Mouse (Mus musculus) thymus, postnatal 36 days (tissue): Measurements from ENCODE around the gene Sh2b2.

Source experiments
- DNase-seq, 2 experiments: peaks; one replicate each; pipeline ENCODE4 v3.0.0; 2022; ENCODE audit warnings: mixed read lengths in 2 of 2

Gene Sh2b2

DNA sequence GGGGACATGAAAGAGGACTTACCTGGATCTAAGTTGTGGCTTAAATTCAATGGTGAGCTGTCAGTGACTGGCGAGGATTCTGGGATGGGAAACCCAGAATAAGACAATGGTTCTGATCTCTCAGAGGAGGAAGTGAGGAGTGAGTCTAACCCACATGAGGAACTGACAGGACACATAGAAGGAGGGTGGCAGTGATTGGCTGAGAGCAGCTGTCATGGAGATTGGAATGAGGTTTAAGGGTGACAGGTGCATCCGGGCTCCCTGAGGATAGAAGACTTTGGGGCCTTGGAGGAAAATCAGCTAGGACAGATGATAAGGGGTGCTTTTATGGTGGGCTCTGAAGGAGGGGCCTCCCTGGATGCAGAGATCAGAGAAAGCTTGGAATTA lies at the start of gene Sh2b2:
Sh2b2 (minus strand) TSS at position 105 of the 387 bp plus-strand sequence.
- DNase-seq: no peak

- no peak for DNase-seq
Measured at GRCm38 (mm10) chr5:136292971-136293418, 46.6 kb upstream of the Sh2b2 start.

DNA sequence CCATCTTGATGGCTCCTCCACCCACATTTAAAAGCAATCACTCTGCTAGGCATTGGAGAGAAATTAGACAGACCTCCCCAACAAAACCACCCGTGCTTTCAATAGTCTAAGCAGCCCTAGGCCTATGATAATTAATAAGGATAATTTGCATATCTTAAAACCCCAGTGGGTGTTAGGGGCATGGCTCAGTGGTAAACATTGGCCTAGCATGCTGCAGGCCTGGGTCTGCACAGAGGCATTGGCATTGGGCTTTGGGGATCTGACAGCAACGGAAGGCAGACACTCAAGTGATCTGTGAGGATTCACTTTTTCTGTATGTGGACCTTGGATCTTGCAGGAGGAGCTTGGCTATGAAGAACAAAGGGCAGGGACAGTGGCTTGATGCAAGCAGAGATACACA lies 46.0 kb upstream of the Sh2b2 start:
- no peak for DNase-seq

DNA sequence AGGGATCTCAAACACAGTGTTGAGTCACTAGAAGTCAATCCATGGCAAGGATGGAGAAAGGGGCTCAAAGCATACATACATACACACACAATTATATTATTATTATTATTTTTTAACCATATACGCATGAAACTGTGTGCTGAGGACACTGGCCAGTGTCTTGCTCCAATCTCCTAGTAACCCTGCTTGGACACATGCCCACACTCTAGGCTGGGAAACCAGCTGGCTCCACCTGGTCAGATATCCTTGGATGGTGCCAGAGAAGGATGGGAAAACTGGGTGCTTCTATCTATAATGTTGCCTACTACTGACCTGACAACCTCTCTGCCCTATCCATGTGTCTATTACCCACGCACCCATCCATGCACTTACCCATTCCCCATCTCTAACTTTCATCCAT lies 45.2 kb upstream of the Sh2b2 start:
- no peak for DNase-seq

- DNase-seq: no peak
Measured at GRCm38 (mm10) chr5:136289776-136290175, 43.4 kb upstream of the Sh2b2 start.

DNA sequence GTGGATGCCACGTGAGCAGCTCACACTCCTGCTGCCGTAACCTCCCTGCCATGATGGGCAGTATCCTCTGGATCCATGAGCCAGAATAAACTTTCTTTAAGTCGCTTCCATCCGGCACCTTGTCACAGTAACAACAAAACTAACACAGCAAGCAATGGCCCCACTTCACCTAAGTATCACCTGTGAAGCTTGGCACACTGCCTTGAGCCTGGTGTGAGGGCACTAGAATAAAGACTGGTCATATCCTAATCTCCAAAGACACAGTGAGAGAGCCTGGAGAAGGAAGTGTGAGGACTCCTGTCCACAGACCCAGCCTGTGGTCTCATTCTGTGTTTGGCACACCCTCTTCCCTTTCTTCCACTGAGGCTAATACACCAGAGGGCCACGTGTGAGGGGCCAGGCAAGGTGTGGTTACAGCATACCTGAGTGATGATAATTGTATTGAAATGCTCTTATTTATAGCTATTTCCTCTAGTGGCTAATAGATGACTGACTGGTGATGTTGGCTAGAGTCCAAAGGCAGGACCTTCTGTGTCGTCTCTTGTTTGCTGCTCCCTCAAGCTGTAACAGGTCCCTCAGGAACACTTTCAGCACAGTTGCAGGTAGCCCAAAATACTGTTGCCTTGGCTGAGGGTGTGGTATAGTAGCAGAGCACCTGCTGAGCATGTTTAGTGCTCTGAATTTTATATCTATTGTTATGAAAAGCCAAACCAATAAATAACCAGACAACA lies 42.2 kb upstream of the Sh2b2 start:
- DNase-seq: no peak

DNA sequence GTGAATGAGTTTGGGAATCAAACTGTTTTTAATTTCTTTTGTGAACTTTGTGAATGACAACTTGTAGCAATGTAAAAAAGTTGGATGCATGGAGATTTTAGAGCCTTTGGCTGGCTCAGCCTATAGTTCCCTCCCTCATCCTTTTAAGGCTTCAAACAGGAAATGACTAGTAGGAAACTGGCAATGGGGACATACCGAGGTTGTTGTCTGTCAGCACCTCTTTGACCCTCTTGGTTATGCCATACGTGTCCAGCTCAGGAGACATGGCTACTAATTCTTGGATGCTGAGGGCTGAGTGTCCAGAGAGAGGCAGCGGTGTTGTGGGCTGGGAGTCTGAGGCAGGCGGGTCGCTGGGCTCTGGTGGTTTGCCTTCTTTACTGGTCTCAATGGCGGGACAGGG lies 40.2 kb upstream of the Sh2b2 start:
- DNase-seq: no peak

- DNase-seq: no peak
Measured at GRCm38 (mm10) chr5:136285106-136285505, 38.8 kb upstream of the Sh2b2 start.

- no peak for DNase-seq
Measured at GRCm38 (mm10) chr5:136281351-136281750, 35.0 kb upstream of the Sh2b2 start.

DNA sequence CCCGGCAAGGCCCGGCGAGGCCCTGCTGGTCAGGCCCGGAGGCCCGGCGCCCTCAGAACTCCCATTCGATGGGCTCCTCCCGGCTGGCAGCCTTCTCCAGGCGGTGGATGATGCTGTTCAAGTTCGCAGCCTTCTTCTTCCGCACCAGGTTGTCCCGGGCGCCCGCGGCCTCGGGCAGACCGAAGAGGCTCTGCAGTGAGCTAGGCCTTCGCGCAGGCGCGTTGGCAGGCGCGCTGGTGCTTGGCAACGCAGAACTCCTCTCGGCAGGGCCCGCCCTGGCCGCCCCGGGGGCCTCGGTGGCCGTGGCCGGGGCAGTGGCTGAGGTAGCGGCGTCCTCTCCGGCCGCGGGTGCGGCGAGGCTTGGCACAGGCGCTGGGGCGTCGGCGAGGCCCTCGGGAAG lies 28.4 kb upstream of the Sh2b2 start:
- no peak for DNase-seq

DNA sequence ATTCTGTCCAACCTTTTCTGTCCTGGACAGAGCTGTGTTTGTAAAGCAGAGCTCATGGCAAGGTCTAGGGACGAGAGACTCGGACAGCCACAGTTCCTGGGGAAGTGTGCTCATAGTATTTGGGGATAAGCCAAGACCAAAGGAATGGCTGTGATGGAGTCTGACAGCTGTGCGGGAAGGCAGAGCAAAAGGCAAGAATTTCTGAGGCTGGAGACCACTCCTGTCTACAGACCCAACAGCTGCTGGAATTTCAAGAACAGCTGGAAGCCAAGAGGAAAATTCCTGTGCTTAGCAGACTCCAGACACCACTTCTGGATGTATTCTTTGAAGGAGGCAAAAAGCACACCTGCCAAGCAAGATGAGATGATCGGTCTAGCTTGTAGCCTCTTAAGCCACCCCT lies 23.6 kb upstream of the Sh2b2 start:
- no peak for DNase-seq

DNA sequence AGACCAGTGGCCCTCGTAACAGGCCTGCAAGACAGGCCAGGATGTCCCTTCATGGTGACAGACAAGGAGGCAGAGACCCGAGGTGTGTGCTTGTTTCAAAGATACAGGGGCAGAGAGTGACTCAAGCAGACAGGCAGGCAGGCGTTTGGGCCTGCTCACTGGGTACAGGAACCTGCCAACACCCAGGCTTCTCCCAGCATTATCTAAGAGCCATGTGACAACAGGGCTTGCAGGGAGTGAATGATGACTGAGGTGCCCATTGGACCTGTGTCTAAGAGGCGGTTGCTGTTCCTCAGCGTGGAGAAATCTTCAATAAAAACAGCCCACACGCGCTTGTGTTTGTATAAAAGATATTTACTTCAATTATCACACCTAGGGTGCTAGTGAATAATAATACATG lies 19.7 kb upstream of the Sh2b2 start:
- DNase-seq: no peak

DNA sequence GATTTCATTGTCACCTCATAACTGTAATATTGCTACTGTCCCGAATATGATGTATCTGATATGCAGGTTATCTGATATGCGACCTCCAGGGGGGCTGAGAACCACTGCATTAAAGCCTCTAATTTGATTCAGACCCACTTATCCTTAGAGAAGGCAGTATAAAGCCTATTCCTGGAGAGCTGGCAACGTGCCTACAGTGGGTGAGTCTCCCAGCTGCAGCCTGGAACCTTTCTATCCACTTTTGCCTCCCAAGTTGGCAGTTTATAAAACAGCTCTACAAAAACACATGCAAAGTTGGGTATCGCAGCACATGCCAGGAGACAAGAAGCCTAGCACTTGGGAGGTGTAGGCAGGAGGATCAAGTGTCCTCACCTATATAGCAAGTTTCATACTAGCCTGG lies 17.0 kb upstream of the Sh2b2 start:
- no peak for DNase-seq

DNA sequence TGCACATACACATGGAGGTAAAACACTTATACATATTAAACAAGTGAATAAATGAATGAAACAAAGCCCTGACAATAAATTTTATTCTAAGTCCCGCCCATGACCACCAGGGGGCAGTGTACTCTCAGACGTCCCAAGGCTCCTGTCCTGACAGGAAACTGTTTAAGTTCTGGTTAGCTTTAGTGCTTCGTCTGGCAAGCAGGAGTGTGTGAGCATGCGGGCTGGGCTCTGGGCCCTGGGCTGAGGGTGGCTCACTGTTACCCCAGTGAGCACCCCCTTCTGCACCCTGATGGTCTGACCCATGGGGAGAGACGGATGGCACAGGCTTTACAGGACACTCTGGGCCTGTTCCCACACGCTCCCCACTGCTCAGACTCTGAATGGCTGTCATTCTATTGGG lies 12.6 kb upstream of the Sh2b2 start:
- DNase-seq: peak; percentile 61 to 65

DNA sequence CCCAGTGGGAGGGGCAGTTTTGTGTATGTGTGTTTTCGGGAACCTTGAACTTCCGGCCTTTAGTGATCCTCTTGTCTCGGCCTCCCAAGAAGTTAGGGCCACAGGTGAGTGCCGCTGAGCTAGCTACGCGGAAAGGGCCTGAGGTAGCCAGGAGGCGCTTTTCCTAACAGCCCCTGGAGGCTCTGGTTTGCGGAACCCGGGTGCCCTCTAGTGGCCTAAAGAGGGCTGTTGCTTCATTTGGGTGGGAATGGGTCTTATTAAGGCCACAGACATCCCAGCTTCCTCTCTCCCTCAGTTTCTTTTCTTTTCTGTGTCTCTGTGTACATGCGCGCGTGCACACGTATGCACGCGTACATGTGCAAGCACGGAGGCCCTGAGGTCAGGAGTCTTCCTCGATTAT lies 6.5 kb upstream of the Sh2b2 start:
- peak; percentile 69 to 73 for DNase-seq

DNA sequence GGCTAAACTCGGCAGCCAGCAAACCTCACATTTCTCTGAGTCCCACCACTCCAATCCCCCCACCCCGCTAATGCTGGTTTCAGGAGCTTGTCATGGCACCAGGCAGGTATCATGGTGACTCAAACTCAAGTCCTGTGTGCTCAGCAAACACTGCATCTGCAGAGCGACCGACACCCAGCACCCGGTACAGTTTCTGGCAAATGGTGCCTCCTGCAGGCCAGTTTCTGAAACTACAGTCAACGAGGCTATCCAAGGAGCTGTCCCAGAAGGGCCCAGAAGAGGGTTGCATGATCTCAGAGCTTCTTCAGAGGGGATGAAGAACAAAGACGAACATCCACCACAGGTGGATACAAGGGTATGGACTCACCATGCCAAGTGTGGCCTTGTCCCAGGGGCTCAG lies 4.6 kb upstream of the Sh2b2 start:
- peak; percentile 35 to 41 for DNase-seq

DNA sequence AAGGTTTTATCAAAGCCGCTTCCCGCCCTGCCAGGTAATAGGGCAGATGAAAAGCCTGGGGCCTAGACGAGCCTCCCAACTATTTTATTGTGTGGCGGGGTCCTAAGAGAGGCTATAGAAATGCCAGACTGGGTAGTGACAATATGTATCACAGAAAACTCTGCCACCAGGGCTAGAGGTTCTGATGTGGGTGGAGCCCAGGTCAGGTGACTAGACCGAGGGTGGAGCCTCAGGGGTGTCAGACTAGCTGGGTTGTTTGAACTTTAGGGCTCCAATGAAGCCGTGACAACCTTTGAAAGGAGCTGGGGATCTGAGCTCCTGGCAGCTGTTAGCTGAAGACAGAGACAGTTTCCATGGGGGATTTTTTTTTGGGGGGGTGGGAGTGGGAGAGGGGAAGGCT lies 2.1 kb upstream of the Sh2b2 start:
- DNase-seq: no peak

DNA sequence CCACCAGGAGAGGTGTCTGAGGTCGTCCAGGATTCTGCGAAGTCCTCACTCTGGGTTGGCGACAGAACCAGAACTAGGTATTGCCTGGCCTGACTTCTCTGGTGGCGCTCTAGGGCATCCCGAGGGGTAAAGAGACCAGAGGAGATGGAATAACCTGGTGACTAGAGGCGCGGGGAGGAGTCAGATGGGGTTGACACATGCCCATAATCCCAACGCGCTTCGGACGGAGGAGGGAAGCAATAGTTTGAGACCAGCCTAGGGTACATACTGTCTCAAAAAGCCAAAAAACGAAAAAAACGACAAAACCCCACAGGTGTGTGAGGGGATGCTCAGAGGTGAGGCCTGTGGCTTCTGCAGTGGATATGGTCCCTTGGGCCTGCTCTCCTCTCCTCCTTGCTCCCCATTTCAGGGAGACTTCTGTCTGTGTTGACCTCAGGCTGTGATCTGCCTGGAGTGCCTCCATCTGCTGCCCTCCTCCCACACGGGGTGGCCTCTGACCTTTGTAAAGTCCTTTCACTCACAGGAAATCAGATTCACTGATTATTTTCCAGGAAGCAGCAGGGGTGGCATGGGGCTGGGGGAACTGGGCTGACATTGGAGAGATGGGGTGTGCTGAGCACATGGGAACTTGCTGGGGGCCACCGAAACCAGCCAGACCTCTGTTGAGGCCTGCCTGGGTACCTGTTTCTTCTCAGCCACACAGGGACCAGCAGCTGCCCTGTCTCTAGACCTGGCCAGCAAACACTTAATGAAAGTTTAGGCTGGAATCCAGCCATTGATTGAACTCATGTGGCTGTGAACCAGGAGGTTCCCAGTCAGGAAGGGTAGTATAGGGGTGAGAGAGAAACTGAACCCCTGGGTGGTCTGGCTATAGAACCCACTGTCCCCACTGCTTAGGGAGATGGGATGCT lies 560 bp downstream of the Sh2b2 start:
- DNase-seq: no peak

DNA sequence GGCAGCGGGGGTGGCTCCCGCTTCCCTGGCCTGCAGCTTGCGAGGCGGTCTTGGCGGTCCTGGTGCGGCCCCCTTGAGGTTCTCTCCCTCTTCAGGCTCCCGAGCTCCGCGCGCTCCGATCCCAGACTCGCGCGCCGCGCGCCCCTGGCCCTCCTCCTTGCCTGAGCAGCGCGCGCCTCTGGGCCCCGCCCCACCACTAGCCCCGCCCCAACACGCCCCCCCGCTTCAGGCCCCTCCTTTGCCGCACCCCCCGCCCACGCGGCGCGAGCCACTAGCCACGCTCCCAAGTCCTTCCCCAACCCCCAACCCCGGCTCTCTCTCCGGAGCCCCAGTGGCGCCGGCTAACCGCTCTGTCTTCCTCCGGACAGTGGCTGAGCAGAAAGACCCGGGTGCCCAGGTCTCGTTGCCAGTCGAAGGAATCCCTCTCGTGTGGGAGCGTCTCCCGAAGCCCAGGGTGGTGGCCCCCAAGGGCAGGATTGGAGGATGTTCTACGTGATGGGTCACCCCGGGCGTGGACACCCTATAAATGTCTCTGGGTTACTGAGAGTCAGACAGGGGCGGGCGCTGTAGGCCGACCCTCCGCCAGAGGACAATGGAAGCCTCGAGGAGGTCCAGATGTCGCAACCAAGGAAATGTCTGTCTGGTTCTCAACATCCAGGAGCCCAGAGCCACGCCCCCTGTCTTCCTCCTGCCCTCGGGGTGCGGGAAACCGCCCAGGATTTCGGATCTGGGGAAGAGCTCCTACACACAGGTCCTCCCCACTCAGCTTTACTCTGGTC lies 1.4 kb downstream of the Sh2b2 start:
- peak; percentile 62 to 65 for DNase-seq

- DNase-seq: peak; percentile 9 to 26
Measured at GRCm38 (mm10) chr5:136243851-136244761, 2.2 kb downstream of the Sh2b2 start.

- peak in 1 of 2 experiments; percentile 51 for DNase-seq
Measured at GRCm38 (mm10) chr5:136241161-136241560, 5.2 kb downstream of the Sh2b2 start.

GRCm38 (mm10) chr5:136240381-136240780 lies 6.0 kb downstream of the Sh2b2 start:
- DNase-seq: no peak
